Mouse (Mus musculus) 416B (cell line): ENCODE data around the gene Efcab6.

Source experiments
- DNase-seq: peaks from one replicate; pipeline ENCODE4 v3.0.0; 2011; ENCODE audit warnings: low read depth

Efcab6 gene

DNA sequence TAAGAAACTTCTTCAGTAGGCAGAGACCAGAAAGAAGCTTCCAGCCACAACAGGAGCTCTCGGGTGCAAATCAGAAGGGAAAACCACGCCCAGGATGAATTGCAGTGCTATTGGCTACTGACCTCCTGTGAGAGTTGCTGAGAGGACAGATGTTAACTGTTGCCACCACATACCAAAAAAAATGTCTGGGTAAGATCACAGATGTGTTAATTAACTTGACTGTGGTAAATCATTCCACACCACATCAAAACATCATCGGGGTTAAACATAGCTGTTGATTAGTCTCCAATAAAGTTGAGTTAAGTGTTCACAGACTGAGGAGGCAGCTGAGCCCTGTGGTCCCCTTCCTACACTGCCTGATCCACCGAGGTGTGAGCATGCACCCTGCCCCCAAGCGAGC lies 88.1 kb downstream of the Efcab6 start:
- no peak for DNase-seq

DNA sequence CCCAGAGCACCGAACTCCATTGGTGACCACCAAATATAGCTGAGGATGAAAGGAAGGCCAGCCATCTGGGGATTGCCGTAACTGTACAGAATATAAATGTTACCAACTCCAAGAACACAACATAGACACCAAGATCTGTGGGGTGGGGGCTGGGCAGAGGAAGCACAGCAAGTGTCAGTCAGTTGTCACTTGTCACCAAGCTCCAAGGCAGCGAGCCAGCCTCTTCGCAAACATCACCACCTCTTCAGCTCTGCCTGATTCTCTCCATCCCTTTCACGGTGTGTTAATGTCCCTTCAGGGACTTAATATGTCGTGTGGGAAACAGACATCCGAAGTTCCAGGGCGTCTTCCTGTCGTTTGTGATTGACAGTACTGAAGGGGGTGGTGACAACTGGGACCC lies 93.0 kb downstream of the Efcab6 start:
- no peak for DNase-seq

GRCm38 (mm10) chr15:83967802-83968201 lies 97.4 kb downstream of the Efcab6 start:
- no peak for DNase-seq

GRCm38 (mm10) chr15:83965126-83965525 lies 100.1 kb downstream of the Efcab6 start:
- no peak for DNase-seq

DNA sequence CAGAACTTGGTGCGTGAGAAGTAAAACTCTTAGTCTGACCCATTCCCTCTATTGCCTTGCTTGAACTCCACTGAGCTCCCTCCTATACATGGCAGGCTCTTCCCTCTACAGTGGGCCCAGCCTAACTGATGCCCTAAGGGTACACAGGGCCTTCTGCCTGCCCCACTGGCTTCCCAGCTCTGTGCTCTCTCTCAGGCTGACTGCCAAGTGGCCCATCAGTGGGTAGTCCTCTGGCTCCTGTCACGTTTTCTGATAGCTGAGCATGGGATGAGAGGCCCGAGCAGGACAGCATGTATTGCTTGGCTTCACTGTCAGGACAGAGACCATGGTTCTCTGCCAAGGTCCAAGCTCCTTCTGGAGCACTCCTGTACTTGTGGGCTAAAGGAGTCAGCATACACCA lies 106.8 kb downstream of the Efcab6 start:
- DNase-seq, result no peak

- DNase-seq, result no peak
Observed at GRCm38 (mm10) chr15:83956996-83957395, 108.2 kb downstream of the Efcab6 start.

DNA sequence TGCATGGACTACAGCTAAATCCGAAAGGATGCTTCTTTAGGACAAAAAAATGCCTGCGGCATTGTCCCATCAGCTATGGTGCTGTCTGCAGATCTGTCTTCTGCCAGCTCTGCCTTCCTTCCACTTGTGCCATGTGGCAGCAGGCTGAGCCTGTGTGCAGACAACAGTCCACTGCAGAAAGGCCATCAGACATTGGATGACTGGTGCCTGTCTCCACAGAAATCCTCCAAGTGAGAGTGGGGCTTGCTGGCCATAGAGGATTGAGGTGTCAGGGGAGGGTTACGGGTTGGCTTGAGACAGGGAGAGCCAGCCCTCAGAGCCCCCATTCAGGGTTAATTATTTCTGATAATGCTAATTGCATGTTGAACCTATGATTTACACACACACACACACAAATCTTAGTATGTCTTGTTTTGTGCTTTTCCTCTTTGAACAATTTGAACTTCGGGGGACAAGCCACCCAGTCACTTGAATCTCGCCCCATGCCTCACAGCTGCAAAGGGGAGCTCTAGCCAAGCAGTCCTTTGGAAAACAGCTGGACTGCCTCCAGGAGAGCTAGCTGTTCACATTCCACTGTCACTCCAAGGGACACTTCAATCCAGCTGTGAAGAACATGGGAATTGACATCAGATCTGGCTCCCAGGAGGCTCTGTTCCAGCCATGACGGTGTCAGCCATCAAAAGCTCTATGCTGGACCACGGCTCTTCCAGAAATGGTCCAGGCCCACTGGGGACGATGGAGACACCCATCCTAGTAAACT lies 109.1 kb downstream of the Efcab6 start:
- DNase-seq, result no peak

- DNase-seq, result no peak
Observed at GRCm38 (mm10) chr15:83949729-83950491, 115.3 kb downstream of the Efcab6 start.

DNA sequence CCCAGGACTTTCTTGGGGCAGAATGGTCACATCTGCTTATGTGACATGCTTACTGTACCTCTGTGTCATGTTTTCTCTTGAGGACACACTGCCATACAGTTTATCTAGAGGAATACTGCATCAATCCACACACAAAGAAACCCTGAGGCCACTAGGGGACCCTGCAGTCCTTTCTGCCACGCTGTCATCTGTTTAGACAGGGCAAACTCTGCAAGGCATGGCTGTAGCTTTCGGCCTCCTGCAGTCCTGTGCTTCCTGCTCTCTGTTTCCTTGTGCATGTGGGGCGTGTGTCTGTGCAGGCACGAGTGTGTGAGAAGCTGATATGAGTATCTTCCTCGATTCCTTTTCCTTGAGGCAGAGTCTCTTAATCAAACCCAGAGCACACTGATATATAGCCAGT lies 125.5 kb downstream of the Efcab6 start:
- no peak for DNase-seq

DNA sequence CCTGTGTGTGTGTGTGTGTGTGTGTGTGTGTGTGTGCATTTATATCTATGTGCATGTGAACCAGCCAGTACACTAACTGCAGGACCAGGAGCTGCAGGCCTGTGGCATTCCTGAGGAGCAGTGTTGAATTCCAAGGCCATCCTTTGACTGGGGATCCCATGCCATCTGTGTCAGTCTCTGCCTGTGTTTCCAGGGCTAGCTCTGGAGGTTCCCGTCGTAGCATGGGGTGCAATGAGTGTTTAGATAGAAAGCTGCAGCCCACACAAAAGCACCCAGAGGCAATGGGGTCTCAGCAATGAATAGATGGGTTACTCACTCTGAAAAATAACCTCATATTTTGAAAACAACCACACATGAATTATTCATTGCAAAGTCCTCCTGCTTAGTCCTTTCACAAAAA lies 126.7 kb downstream of the Efcab6 start:
- DNase-seq, result no peak

DNA sequence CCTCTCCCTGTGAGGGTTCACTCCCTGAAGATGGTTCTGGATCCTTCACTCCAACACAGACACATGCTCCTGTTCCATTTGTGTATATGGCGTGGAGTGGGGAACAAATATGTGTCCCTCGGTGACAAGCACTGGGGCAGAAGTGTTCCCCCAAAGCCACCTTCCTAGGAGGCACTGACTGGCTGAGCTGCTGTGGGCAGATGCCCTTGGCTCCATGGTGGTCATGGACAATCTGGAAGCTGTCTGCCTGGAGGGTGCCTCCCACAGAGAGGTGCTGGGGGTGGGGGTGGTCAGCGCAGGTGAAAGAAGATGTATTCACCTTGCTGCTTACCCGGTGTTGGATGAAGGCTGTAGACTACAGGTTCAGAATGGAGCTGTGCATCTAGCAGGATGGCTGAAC lies 128.7 kb downstream of the Efcab6 start:
- no peak for DNase-seq

- no peak for DNase-seq
Observed at GRCm38 (mm10) chr15:83934816-83935215, 130.4 kb downstream of the Efcab6 start.

GRCm38 (mm10) chr15:83925338-83925737 lies 139.8 kb downstream of the Efcab6 start:
- DNase-seq, result no peak

DNA sequence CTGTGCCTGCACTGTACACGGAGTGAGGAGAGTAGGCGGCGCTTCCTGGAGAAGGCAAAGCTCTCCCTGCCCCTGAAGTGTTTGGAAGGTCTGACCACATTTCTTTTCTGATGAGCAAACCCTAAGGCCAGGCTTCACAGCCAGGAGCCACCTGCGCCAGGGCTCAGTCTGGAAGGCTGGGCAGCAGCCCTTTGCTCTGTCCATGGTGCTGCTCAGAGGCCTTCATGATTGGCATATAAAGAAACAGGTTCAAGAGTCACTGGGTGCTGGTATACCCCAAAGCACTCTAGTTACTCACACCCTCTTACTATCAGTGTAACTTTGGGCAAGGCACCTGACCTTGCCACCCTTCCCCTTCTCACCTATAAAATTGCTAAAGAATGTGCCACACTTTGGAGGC lies 140.5 kb downstream of the Efcab6 start:
- peak; percentile 17 for DNase-seq

GRCm38 (mm10) chr15:83915376-83915775 lies 149.8 kb downstream of the Efcab6 start:
- no peak for DNase-seq

DNA sequence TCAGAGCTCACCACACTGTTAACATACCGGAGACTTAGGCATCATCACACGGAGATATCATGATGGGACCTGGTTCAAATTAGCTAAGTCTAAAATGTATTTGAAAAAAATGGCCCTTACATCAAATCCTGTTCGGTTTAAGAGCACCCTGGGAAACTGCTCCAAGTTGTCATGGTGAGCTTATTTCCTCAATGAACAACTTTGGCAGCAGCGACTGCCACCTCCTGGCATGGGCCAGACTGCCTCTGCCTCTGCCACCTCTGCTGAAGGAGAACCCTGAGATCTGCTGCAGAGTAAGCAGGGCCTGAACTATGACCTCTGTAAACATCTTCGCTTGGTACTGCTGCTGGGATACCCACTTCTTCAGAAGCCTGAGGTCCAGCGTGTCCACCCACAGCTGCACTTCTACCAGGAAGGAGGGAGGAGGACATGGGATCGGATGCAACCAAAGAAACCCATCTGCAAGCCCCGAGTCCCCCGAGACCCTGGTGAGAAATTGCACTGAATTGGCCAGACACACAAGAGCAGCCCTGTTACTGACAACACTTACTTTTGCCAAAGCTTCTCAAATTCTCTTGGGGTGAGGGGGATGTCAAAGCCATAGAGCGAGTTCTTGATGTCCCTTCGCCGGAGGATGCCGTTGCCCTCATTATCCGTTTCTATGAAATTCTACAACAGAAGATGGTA lies 152.0 kb downstream of the Efcab6 start:
- DNase-seq, result no peak

DNA sequence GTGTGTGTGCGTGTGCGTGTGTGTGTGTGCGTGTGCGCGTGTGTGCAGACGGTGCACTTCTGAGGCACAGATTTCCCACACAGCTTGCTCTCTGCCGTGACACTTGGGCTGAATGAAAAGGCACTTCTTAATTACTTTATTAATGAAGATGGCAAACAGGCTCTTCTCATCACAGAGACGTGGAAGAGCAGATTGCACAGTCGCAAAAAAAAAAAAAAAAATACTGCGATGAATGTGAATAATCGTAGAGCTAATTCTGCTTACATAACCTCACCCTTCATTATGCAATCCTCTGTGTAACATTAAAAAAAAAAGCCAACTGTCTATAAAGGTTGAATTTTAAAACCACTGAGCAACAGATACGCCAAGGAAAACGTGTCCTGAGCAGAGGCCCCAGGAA lies 158.7 kb downstream of the Efcab6 start:
- DNase-seq, result no peak

DNA sequence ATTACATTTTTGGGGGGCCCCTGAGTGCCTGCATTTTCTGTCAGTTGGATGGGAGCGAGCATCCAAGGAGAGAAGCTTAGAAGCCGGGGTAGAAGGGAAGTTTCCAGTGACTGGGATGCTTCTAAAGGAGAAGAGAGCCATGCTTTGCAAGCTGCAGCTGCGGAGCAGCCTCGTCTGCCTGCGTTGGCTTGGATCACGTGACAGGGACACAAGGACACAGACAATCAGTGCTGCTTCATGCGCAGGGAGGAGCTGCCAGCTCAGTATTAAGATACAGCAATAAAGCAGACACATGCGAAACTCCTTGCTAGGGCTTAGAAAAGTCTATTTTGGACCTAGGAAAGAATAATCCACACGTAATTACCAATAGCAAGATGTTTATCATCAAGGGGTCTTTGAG lies 167.9 kb downstream of the Efcab6 start:
- DNase-seq, result no peak

DNA sequence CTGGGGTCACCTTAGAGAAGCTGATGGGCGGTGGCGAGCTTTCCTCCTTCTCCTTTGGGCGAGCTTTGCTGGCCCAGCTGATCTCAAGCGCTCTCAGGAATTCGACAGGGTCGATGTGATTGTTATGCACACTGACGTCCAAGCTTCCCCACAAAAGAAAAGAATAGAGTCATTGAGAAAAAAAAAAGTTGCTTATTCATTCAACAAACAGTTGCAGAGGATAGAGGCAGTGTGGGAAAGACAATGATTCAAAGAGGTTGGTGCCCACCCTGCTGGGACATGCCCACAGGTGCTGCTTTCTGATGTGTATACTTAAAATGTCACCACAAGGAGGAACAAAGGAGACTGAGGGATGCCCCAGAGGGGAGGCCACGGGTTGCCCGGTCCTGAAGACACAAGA lies 169.2 kb downstream of the Efcab6 start:
- DNase-seq, result no peak

- DNase-seq, result no peak
Observed at GRCm38 (mm10) chr15:83894261-83894660, 170.9 kb downstream of the Efcab6 start.

DNA sequence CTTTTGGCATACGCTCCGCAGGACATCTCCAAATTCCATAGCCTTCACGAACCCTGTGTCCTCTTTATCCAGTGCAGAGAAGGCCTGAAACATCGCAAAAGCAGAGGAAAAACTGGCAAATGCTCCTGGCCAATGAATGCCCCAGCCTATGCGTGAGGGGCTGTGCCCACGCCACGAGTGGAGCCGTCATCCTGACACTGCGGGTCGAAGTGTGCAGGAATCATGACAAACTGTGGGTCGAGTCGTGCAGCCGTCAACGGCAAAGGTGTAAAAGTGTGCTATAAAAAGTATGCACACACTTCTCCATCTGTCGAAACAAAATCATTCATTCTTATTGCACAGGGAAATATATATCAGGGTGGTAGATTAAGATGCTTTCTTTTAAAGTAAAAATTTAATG lies 172.3 kb downstream of the Efcab6 start:
- no peak for DNase-seq

GRCm38 (mm10) chr15:83884291-83884690 lies 180.9 kb downstream of the Efcab6 start:
- DNase-seq, result no peak

DNA sequence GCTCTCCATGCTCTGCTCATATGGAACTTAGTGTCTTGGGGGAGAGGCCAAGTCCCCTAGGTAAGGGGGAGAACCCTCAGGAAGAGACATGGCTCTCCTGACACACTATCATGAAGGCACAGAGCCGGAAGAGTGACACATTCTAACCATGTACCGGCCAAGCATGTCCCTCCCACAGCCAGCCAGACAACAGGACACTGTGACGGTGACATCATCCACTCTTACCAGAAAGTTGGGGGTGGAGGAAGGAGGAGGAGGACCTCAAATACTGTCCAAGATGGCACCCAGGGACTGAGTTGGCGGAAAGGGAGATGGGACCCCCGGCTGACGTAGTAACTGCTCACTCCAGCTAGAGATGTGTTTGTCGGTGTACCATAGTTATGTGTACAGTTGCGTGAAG lies 181.4 kb downstream of the Efcab6 start:
- peak; percentile 5 for DNase-seq
